Mouse (Mus musculus) cortical plate, adult 2 months (tissue): ENCODE results near the gene Rps6ka2. TPM values are rescaled to one million over a fixed set of nuclear protein-coding genes. Genes with fewer than 3 reads are reported as not detected.

Source experiments
- polyA plus RNA-seq: library from polyadenylated mRNA; depleted of rRNA; stranded (reverse); fragments of >200 nt; gene quantifications from 2 replicates; pipeline ENCODE4 v1.2.3, GENCODE M21; 2012; rRNA removed

Gene Rps6ka2
- polyA plus RNA-seq, 1 experiment, result 48.3 TPM

Other genes with a start within 250 kb of the Rps6ka2 start
- 27.7 TPM in 2 replicates for gene Rsph3b, start 221.4 kb upstream of the Rps6ka2 start, polyA plus RNA-seq
- gene Tagap1, start 209.0 kb upstream of the Rps6ka2 start, polyA plus RNA-seq, result 34.1 and 36.6 TPM in 2 replicates
- 93.9 and 108 TPM in 2 replicates for gene Rnaset2b, start 199.5 kb upstream of the Rps6ka2 start, polyA plus RNA-seq
- gene Gm49721, start 191.2 kb upstream of the Rps6ka2 start, polyA plus RNA-seq, result 0.91 and 1.5 TPM in 2 replicates
- gene Gm1604a, start 144.5 kb upstream of the Rps6ka2 start, polyA plus RNA-seq, result 1.7 TPM in 1 of 2 replicates, not detected in the other
- 0.06 TPM in 1 of 2 replicates, not detected in the other for gene Tcp10a, start 154.5 kb downstream of the Rps6ka2 start, polyA plus RNA-seq
- not detected in 2 replicates for gene Ttll2, start 182.6 kb downstream of the Rps6ka2 start, polyA plus RNA-seq
- not detected in 2 replicates for gene Gm49630, start 201.9 kb downstream of the Rps6ka2 start, polyA plus RNA-seq
- not detected in 2 replicates for gene Unc93a2, start 215.3 kb downstream of the Rps6ka2 start, polyA plus RNA-seq